Mouse (Mus musculus): ENCODE data around the gene Gm20479. TPM values are rescaled to one million over a fixed set of nuclear protein-coding genes. Genes with fewer than 3 reads are reported as not detected.

Gm20479 gene
- total and polyA plus RNA-seq, 3 experiments: 2.7 TPM; not detected in 2

- Histone ChIP-seq H3K9me3 (replicated peaks; ENCODE audit: insufficient read depth, low read length) (no peaks in the 10 kb centered on the region), H3K79me2 (ENCODE audit: control insufficient read depth, insufficient read depth, low read length, poor library complexity) (peaks cover 7% of the 10 kb centered on the region; the same call in 1 of the 2 replicates), H3K36me3 (ENCODE audit: control insufficient read depth in 1 of 2, insufficient read depth in 2 of 2, low read length in 2 of 2) (peaks cover 0 to 2% of the 10 kb centered on the region in 2 experiments; a peak in 2 of 4 replicates), H3K4me1 (ENCODE audit: control insufficient read depth in 1 of 2, insufficient read depth in 2 of 2, low read length in 2 of 2) (peaks cover 0 to 16% of the 10 kb centered on the region in 2 experiments; a peak in 2 of 4 replicates), H3K4me3 (ENCODE audit: control insufficient read depth in 1 of 2, insufficient read depth in 1 of 2, low read depth in 2 of 2, low read length in 2 of 2) (peak overlapping the region; percentile 48 to 53), H3K9ac (ENCODE audit: control insufficient read depth, low read depth, low read length, poor library complexity, severe bottlenecking) (peak overlapping the region; percentile 78), H3K27ac (ENCODE audit: control insufficient read depth, low read depth, low read length) (peak overlapping the region; percentile 75), H3K27me3 (ENCODE audit: control insufficient read depth in 1 of 2, insufficient read depth in 2 of 2, low read length in 2 of 2) (no peaks in the 10 kb centered on the region; a peak in 1 of 4 replicates)
- peak; percentile 96 for DNase-seq (ENCODE audit: low read depth, low spot score)
- TF ChIP-seq MYC (IDR thresholded peaks at IDR 0.05; ENCODE audit: low read depth, low read length): peak; percentile 99
- peak; percentile 98 for TF ChIP-seq SIN3A (IDR thresholded peaks at IDR 0.05; ENCODE audit: low read length)
- 0 out of 2 replicates have a peak, but pooled peaks have one; percentile 29 for TF ChIP-seq E2F4 (IDR thresholded peaks at IDR 0.05; ENCODE audit: borderline replicate concordance, low read depth, low read length)
- peak; percentile 97 for TF ChIP-seq MAX (IDR thresholded peaks at IDR 0.05; ENCODE audit: low read length)
- peak; percentile 32; the same call in 1 of the 2 replicates for TF ChIP-seq USF1 (IDR thresholded peaks at IDR 0.05; ENCODE audit: low read depth, low read length)
- TF ChIP-seq HCFC1 (IDR thresholded peaks at IDR 0.05; ENCODE audit: low read depth, low read length): peak; percentile 53; the same call in 1 of the 2 replicates
- TF ChIP-seq NRF1 (IDR thresholded peaks at IDR 0.05; ENCODE audit: insufficient read depth, low read depth, low read length, poor library complexity, severe bottlenecking): no peak
- peak; percentile 99 for TF ChIP-seq MXI1 (IDR thresholded peaks at IDR 0.05; ENCODE audit: low read depth, low read length)
- TF ChIP-seq TAL1 (IDR thresholded peaks at IDR 0.05; ENCODE audit: low read length): no peak
- peak; percentile 57 for TF ChIP-seq SMC3 (IDR thresholded peaks at IDR 0.05; ENCODE audit: low read depth, low read length)
- peak; percentile 60; the same call in 1 of the 2 replicates for TF ChIP-seq GATA1 (IDR thresholded peaks at IDR 0.05; ENCODE audit: low read depth, low read length)
- peak; percentile 98 for TF ChIP-seq BHLHE40 (IDR thresholded peaks at IDR 0.05; ENCODE audit: borderline replicate concordance, low read depth, low read length)
- no peak for TF ChIP-seq POLR2AphosphoS2 (IDR thresholded peaks at IDR 0.05; ENCODE audit: low read length)
- peak; percentile 86 for TF ChIP-seq ZKSCAN1 (IDR thresholded peaks at IDR 0.05; ENCODE audit: low read depth, low read length)
- no peak for TF ChIP-seq ZC3H11A (IDR thresholded peaks at IDR 0.05; ENCODE audit: low read depth, low read length)
- no peak for TF ChIP-seq UBTF (IDR thresholded peaks at IDR 0.05; ENCODE audit: borderline replicate concordance, insufficient read depth, low read depth, low read length)
- no peak for TF ChIP-seq POLR2AphosphoS5 (IDR thresholded peaks at IDR 0.05; ENCODE audit: borderline replicate concordance, low read depth, low read length)
- TF ChIP-seq USF2 (IDR thresholded peaks at IDR 0.05; ENCODE audit: borderline replicate concordance in 1 of 2, insufficient read depth in 1 of 2, low read depth in 1 of 2, low read length in 2 of 2): no peak
- TF ChIP-seq ETS1 (IDR thresholded peaks at IDR 0.05; ENCODE audit: low read depth, low read length): peak; percentile 73
- no peak for TF ChIP-seq CHD2 (IDR thresholded peaks at IDR 0.05; ENCODE audit: low read length)
- peak in 1 of 2 experiments; percentile 32; a peak in 1 of 4 replicates for TF ChIP-seq EP300 (IDR thresholded peaks at IDR 0.05; ENCODE audit: low read depth in 1 of 2, low read length in 2 of 2)
- TF ChIP-seq MAZ (IDR thresholded peaks at IDR 0.05; ENCODE audit: low read depth, low read length): peak; percentile 85
- TF ChIP-seq MAFK (IDR thresholded peaks at IDR 0.05; ENCODE audit: borderline replicate concordance, low read depth, low read length): peak; percentile 24; the same call in 1 of the 2 replicates
- no peak for TF ChIP-seq JUND (IDR thresholded peaks at IDR 0.05; ENCODE audit: low read depth, low read length)
- TF ChIP-seq POLR2A (IDR thresholded peaks at IDR 0.05; ENCODE audit: control insufficient read depth in 1 of 2, insufficient read depth in 1 of 2, low read depth in 1 of 2, low read length in 2 of 2, poor library complexity in 1 of 2): peak; percentile 17 to 62; a peak in 2 of 4 replicates
- TF ChIP-seq ZMIZ1 (IDR thresholded peaks at IDR 0.05; ENCODE audit: low read depth, low read length): no peak; the same call in 1 of the 2 replicates
- TF ChIP-seq KAT2A (conservative IDR thresholded peaks at IDR 0.05; ENCODE audit: low read depth, low read length): no peak
- peak; percentile 69 for TF ChIP-seq NELFE (IDR thresholded peaks at IDR 0.05; ENCODE audit: low read depth, low read length)
- TF ChIP-seq CHD1 (IDR thresholded peaks at IDR 0.05; ENCODE audit: low read depth, low read length): peak; percentile 24; the same call in 1 of the 2 replicates
- TF ChIP-seq MYB (IDR thresholded peaks at IDR 0.05; ENCODE audit: low read depth, low read length): no peak
- 0 out of 2 replicates have a peak, but pooled peaks have one; percentile 33 for TF ChIP-seq ZNF384 (IDR thresholded peaks at IDR 0.05; ENCODE audit: low read depth, low read length)
- TF ChIP-seq TBP (IDR thresholded peaks at IDR 0.05; ENCODE audit: low read depth, low read length): peak; percentile 62
- peak; percentile 34; the same call in 1 of the 2 replicates for TF ChIP-seq TCF12 (IDR thresholded peaks at IDR 0.05; ENCODE audit: low read depth, low read length)
- TF ChIP-seq CTCF (IDR thresholded peaks at IDR 0.05 in 2 of 3, conservative IDR thresholded peaks at IDR 0.05 in 1 of 3; ENCODE audit: control insufficient read depth in 1 of 3, insufficient read depth in 1 of 3, low read depth in 2 of 3, low read length in 3 of 3, poor library complexity in 1 of 3, severe bottlenecking in 1 of 3): peak; percentile 88 to 92 (median 89)
- peak; percentile 49; the same call in 1 of the 2 replicates for TF ChIP-seq ELF1 (IDR thresholded peaks at IDR 0.05; ENCODE audit: low read depth, low read length)
Observed at GRCm38 (mm10) chr7:27332353-27333199, 24.6 kb downstream of the Gm20479 start.

All from MEL (cell line).